ENCODE assay signal across 22 mouse cellular contexts in the genomic region with DNA sequence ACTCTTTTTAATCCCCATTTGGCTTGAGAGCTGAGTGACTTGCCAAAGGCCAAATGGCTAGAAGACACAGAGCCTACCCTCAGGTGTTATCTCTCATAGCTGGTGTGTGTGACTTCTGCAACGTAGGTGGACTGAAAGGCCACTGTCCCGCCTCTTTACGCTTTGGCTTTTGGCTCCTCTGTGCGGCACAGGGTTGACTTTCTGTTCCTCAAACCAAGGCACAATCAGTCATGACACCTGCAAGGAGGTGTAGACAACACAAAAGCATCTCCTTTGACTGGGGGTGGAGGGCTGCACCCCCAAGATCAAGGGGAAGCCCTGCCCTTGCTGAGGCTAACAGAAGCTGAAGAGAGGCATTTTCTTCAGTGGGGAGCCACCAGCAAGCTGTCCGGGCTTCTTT. TPM values are rescaled to one million over a fixed set of nuclear protein-coding genes. Genes with fewer than 3 reads are reported as not detected.
"Had no signal": no experiment of that assay in that cellular context is flagged by ENCODE, and none has a peak within 500 bp of the region (broad histone marks: within the 10 kb centered on the region; RNA-seq: fewer than 3 reads in every experiment).

No protein-coding gene starts in this region.

- H3K4me2 ChIP-seq: limb, embryonic 12.5 days; limb, embryonic 15.5 days; liver, embryonic 11.5 days; lung, embryonic 14.5 days; midbrain, embryonic 12.5 days; midbrain, embryonic 15.5 days; neural tube, embryonic 12.5 days; neural tube, embryonic 15.5 days had no signal

- H3K9me3 ChIP-seq: limb, embryonic 15.5 days; midbrain, embryonic 12.5 days; midbrain, embryonic 15.5 days; neural tube, embryonic 15.5 days had no signal

- H3K4me1 ChIP-seq: midbrain, embryonic 15.5 days; neural tube, embryonic 12.5 days had no signal

- H3K27me3 ChIP-seq: limb, embryonic 15.5 days; midbrain, embryonic 12.5 days; midbrain, embryonic 15.5 days; neural tube, embryonic 12.5 days; neural tube, embryonic 15.5 days had no signal

- DNase-seq: kidney, adult 18-20 months; kidney, adult 9 months; kidney, postnatal 14 days; kidney, postnatal 4 days; left cerebral cortex, postnatal 4 days; liver, postnatal 0 days; right cerebral cortex, adult 18-20 months; right cerebral cortex, postnatal 14 days; thymus, postnatal 4 days had no signal

- H3K27ac ChIP-seq: limb, embryonic 12.5 days; limb, embryonic 15.5 days; liver, embryonic 14.5 days; macrophage; midbrain, embryonic 12.5 days; midbrain, embryonic 15.5 days; neural tube, embryonic 12.5 days; neural tube, embryonic 15.5 days; stomach, postnatal 0 days had no signal

- H3K4me3 ChIP-seq: limb, embryonic 12.5 days; limb, embryonic 15.5 days; midbrain, embryonic 12.5 days; midbrain, embryonic 15.5 days; neural tube, embryonic 12.5 days; neural tube, embryonic 15.5 days had no signal

- H3K9ac ChIP-seq: limb, embryonic 12.5 days; limb, embryonic 15.5 days; liver, embryonic 14.5 days; liver, postnatal 0 days; lung, embryonic 14.5 days; midbrain, embryonic 12.5 days; midbrain, embryonic 15.5 days; neural tube, embryonic 12.5 days; neural tube, embryonic 15.5 days had no signal

- H3K36me3 ChIP-seq: limb, embryonic 12.5 days; limb, embryonic 15.5 days; midbrain, embryonic 12.5 days; midbrain, embryonic 15.5 days; neural tube, embryonic 12.5 days; neural tube, embryonic 15.5 days had no signal

- ATAC-seq: intestine, embryonic 16.5 days; liver, postnatal 0 days; lung, postnatal 0 days; midbrain, embryonic 15.5 days had no signal

RNA-seq across cellular contexts. Expression of a gene that starts 50.5 kb away (rescaled TPM):
- polyA plus RNA-seq: macrophage had no signal
